Mouse (Mus musculus) lung, embryonic 15.5 days (tissue): ENCODE results near the gene Ttc39a. TPM values are rescaled to one million over a fixed set of nuclear protein-coding genes. Genes with fewer than 3 reads are reported as not detected.

ENCODE experiments used
- ATAC-seq: fragments of 200-750 bp; cut with Nextera tagmentation; 2 replicates; pipeline ENCODE4 v1.8.0; 2017; ENCODE audit warnings: moderate number of reproducible peaks, borderline replicate concordance; ENCODE audit not compliant: low FRiP score, low TSS enrichment; ENCODE audit errors: extremely low read depth
- H3K27ac ChIP-seq: fragments of 300-500 bp; sonication (generic); 2 replicates; pipeline ENCODE4 v1.5.1; 2015; ENCODE audit warnings: moderate library complexity, mild to moderate bottlenecking, inconsistent platforms
- H3K27me3 ChIP-seq: fragments of 300-500 bp; sonication (generic); 2 replicates; pipeline ENCODE4 v1.6.1; 2015; ENCODE audit warnings: inconsistent platforms
- H3K36me3 ChIP-seq: fragments of 300-500 bp; sonication (generic); 2 replicates; pipeline ENCODE4 v1.6.1; 2015; ENCODE audit warnings: inconsistent platforms
- H3K4me1 ChIP-seq: fragments of 300-500 bp; sonication (generic); 2 replicates; pipeline ENCODE4 v1.6.1; 2015; ENCODE audit warnings: inconsistent platforms
- H3K4me2 ChIP-seq: fragments of 300-500 bp; sonication (generic); 2 replicates; pipeline ENCODE4 v1.6.1; 2015; ENCODE audit warnings: inconsistent platforms, mild to moderate bottlenecking, moderate library complexity
- H3K4me3 ChIP-seq: fragments of 300-500 bp; sonication (generic); 2 replicates; pipeline ENCODE4 v1.5.1; 2015; ENCODE audit warnings: mild to moderate bottlenecking, inconsistent platforms
- H3K9ac ChIP-seq: fragments of 300-500 bp; sonication (generic); 2 replicates; pipeline ENCODE4 v1.6.1; 2015; ENCODE audit warnings: inconsistent platforms
- H3K9me3 ChIP-seq: fragments of 300-500 bp; sonication (generic); 2 replicates; pipeline ENCODE4 v1.6.1; 2016; ENCODE audit warnings: inconsistent platforms
- WGBS: fragments of 180-500 bp; shearing (Covaris S2); methylation state at CpG from one replicate; pipeline ENCODE4 v1.1.7; 2015; 5-methylcytosine and 5-hydroxymethylcytosine counted together
- polyA plus RNA-seq: library from polyadenylated mRNA; unstranded; fragments of >200 nt; fragmentation: Nextera tagmentation; extraction: Ambion mirVana; gene quantifications from 2 replicates; pipeline ENCODE4 v1.2.1, GENCODE M21; 2015

Gene Ttc39a
- polyA plus RNA-seq, 1 experiment from 2014 or later = 6.5 TPM

DNA sequence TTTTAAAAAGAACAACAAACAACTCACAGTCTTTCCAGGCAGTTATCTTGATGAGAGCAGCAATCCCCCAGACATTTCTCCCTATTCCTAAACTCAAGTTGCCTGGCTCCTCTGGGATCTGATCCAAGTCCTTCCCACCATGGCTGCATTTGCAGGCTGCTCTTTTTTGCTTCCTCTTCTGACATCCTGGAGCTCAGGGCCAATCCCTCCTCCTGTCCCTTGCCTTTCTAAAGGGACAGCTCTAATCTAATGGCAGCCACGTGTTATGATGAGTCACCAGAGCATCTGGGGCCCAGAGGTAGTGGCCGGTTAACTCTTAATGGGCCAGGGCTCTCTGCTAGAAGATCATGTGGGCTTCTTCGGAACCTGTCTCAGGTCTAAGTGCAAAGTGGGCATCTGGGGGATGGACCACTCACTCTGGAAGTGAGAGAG lies 353 bp upstream of the Ttc39a start:
- H3K9ac ChIP-seq = peak overlapping the region; percentile 53; the same call in 1 of the 2 replicates

DNA sequence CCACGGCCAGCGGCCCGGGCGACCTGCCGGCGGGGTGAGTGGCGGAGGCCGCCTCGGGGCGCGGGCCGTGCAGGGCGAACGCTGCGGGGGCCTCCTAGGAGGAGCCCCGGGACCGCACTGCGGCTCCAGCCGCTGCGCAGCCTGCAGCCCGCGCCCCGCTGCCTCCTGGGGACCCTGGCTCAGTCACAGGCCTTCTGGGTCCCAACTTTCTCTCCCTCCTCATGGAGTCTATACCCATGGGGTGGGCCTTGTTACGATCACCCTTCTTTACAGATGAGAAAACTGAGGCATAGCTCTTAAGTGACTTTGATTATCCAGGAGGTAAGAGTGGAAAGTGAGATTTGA lies 725 bp downstream of the Ttc39a start:
- WGBS = 2% methylated on average over 22 of the region's 24 CpGs

More for the DNA sequence above, 353 bp upstream of the Ttc39a start:
- WGBS = 2% methylated on average over 3 of the region's 3 CpGs
- H3K27me3 ChIP-seq = no peaks in the 10 kb centered on the region
- H3K4me2 ChIP-seq = peak overlapping the region; percentile 99
- peaks cover 25% of the 10 kb centered on the region for H3K4me1 ChIP-seq
- no peaks in the 10 kb centered on the region for H3K9me3 ChIP-seq
- no peaks in the 10 kb centered on the region for H3K36me3 ChIP-seq
- ATAC-seq = peak; percentile 82
- peak overlapping the region; percentile 57 for H3K27ac ChIP-seq
- peak overlapping the region; percentile 65 for H3K4me3 ChIP-seq

DNA sequence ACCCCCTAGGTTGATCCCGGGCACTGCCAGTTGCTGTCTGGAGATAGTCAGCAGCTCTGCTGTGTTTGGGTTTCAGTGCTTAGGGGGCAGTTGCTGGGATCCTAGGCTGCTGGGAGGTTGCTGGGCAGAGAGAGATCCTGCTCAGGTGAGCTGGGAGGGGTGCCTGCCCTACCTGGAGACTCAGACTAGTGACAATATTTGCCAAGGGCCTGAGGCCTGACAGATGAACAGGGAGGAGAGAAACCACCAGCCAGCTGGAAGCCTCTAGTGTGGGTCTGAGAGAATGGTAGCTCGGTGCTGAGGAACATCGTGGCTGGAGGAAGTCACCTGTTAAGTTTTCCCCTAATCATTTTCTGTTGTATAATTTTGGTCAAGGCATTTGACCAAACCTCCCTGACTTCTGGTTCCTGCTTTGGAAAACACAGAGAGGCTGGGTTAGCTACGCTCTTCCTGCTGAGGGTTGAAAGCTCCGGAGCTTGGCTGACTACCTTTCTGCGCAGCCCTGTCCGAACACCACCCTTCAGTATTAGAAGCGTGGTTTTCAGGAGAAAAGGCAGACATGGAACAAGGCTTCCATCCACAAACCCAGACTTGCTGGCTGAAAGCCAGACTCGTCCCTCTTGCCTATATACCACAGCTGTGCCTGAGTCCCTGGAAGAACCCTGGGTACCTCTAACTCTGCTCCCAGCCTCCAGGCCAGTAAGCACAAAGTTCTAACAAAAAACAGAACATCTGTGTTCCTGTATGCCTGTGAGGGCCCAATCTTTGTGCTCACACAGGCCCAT lies 1.5 kb downstream of the Ttc39a start:
- H3K36me3 ChIP-seq = no peaks in the 10 kb centered on the region
- no peak for ATAC-seq
- 57% methylated on average over 9 of the region's 9 CpGs for WGBS
- H3K27me3 ChIP-seq = no peaks in the 10 kb centered on the region
- peak overlapping the region; percentile 99 for H3K4me2 ChIP-seq
- H3K9ac ChIP-seq = 0 out of 2 replicates have a peak overlapping the region, but pooled peaks have one; percentile 53
- peak overlapping the region; percentile 26; the same call in 1 of the 2 replicates for H3K27ac ChIP-seq
- peak overlapping the region; percentile 65 for H3K4me3 ChIP-seq
- no peaks in the 10 kb centered on the region for H3K9me3 ChIP-seq
- H3K4me1 ChIP-seq = peaks cover 25% of the 10 kb centered on the region

More for the DNA sequence above, 725 bp downstream of the Ttc39a start:
- H3K4me2 ChIP-seq = peak overlapping the region; percentile 99
- ATAC-seq = no peak; the same call in 1 of the 2 replicates
- peaks cover 25% of the 10 kb centered on the region for H3K4me1 ChIP-seq
- peak overlapping the region; percentile 57 for H3K27ac ChIP-seq
- H3K27me3 ChIP-seq = no peaks in the 10 kb centered on the region
- peak overlapping the region; percentile 53 for H3K9ac ChIP-seq
- H3K36me3 ChIP-seq = no peaks in the 10 kb centered on the region
- no peaks in the 10 kb centered on the region for H3K9me3 ChIP-seq
- peak overlapping the region; percentile 65 for H3K4me3 ChIP-seq

DNA sequence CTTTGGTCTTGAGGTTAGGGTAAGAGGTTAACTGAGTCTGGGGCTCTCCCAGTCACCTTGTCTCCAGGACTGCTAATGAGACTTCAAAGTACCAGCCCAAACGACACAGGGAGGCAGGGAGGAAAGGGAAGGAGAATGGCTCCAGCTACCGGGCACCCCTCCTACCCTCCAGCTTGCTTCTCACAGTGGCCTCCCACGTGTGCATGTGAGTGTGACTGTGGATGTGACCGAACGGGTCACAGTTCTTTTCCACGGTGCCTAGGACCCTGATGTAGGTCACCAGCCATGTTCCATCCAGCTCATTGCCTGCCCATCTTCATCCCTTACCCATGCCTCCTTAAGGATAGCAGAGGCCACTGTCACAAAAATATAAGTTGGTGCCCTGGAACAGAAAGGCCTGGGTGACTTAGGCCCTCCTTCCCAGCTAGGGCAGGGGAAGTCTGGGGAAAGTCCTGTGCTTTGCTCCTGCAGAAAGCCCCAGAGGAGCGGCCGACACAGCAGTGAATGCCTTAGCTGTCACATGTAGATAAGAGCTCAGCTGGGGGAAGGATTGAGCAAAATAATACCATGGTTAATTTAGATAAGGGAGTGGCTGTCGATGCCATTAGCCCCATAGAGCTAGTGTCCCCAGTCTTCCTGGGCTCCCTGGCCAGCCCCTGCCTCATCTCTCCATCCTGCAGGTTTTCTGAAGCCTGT lies 4.4 kb downstream of the Ttc39a start:
- no peaks in the 10 kb centered on the region for H3K27me3 ChIP-seq
- H3K4me2 ChIP-seq = no peak overlapping the region
- H3K9me3 ChIP-seq = no peaks in the 10 kb centered on the region
- H3K4me3 ChIP-seq = no peak overlapping the region
- 54% methylated on average over 9 of the region's 9 CpGs for WGBS
- peaks cover 20% of the 10 kb centered on the region for H3K4me1 ChIP-seq
- no peak for ATAC-seq
- H3K27ac ChIP-seq = no peak overlapping the region
- H3K9ac ChIP-seq = no peak overlapping the region
- no peaks in the 10 kb centered on the region for H3K36me3 ChIP-seq

DNA sequence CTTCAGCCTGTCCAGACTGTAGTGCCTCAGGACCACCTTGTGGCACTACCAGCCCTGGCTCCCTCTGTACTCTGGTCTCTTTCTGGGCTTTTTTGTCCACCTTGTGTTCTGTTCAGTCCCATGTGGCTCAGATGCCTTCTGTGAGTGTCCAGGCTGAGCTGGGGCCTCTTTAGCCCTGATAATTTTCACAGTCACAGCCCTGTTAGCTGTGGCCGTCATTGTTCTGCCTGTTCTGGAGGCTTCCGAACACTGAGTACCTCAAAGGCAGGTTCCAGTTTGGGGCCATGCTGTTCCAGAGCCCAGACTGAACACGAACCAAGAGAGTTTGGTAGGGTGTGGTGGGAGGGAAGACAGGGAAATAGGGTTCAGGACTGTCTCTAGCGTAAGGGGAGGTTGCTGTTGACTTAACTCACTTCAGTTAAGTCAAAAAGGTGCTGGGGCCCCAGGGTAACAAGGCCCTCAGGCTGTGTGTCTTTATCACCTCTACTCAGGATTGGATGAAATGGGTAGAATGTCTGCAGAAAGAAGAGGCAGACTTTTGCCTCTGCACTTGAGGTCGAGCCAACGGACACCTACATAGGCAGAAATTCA lies 5.0 kb downstream of the Ttc39a start:
- no peaks in the 10 kb centered on the region for H3K36me3 ChIP-seq
- no peaks in the 10 kb centered on the region for H3K27me3 ChIP-seq
- no peak overlapping the region for H3K9ac ChIP-seq
- H3K27ac ChIP-seq = no peak overlapping the region
- no peak overlapping the region for H3K4me2 ChIP-seq
- 76% methylated on average over 6 of the region's 6 CpGs for WGBS
- no peak for ATAC-seq
- no peaks in the 10 kb centered on the region for H3K9me3 ChIP-seq
- peaks cover 13% of the 10 kb centered on the region for H3K4me1 ChIP-seq
- no peak overlapping the region for H3K4me3 ChIP-seq

DNA sequence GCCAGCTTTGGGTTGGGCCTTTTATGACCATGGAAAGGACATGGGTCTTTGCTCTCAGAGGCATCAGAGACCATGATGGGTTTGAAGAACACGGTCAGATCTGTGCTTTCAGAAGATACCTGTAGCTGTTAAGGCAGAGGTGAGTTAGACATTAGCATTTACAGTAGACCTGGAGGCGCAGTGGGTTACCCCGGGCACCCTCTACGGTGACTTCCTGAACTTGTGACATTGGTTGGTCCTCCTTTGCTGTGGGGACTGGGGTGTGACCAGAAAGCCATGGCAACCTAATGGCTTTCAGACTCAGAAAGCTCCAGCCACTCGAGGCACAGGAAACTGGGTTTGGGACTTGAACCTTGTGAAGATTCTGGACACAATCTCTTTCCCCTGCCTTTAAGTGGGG lies 5.8 kb downstream of the Ttc39a start:
- H3K27ac ChIP-seq = no peak overlapping the region
- H3K4me1 ChIP-seq = peaks cover 9% of the 10 kb centered on the region
- H3K9me3 ChIP-seq = no peaks in the 10 kb centered on the region
- H3K36me3 ChIP-seq = no peaks in the 10 kb centered on the region
- H3K27me3 ChIP-seq = no peaks in the 10 kb centered on the region
- ATAC-seq = no peak
- no peak overlapping the region for H3K4me3 ChIP-seq
- no peak overlapping the region for H3K4me2 ChIP-seq
- WGBS = 90% methylated on average over 5 of the region's 5 CpGs
- H3K9ac ChIP-seq = no peak overlapping the region

DNA sequence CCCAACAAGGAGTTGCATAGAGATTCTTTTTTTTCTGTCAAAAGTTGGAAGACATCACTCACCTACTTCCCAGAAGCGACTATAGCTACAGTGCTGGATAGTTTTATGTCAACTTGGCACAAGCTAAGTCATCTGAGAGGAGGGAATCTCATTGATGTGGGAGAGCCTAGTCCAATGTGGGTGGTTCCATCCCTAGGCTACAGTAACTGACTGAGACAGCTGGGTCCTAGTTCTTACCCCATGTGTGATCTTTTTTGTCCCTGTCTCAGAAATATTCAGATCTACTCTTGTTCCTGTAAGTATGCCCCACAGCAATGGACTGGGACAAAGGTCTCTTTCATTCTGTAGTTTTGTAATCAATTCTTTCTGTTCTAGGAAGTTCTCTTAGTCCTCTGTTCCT lies 11.6 kb downstream of the Ttc39a start:
- no peaks in the 10 kb centered on the region for H3K27me3 ChIP-seq
- H3K36me3 ChIP-seq = no peaks in the 10 kb centered on the region
- no peaks in the 10 kb centered on the region for H3K4me1 ChIP-seq
- no peak overlapping the region for H3K4me3 ChIP-seq
- WGBS = 64% methylated on average over 1 of the region's 1 CpGs
- H3K4me2 ChIP-seq = no peak overlapping the region
- ATAC-seq = no peak
- H3K9ac ChIP-seq = no peak overlapping the region
- H3K9me3 ChIP-seq = no peaks in the 10 kb centered on the region
- no peak overlapping the region for H3K27ac ChIP-seq

DNA sequence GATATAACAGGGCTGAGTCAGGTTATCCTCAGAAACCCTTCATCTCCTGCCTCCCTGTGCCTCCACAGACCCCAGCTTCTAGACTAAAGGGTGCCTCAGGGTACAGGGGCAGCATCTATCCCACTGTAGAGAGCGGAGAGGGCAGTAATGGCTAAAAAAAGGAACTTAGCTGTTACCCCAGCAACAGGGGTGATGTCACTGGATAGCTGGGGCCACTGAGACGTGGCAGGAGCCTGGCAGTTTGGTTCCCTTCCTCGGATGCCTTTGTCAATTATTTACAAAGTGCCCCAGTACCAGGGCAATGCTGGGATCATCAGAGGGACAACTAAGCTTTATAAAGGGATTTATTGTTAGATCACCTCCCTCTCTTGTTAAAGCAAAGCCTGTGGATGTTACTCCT lies 12.6 kb downstream of the Ttc39a start:
- Histone ChIP-seq H3K9me3 (no peaks in the 10 kb centered on the region), H3K4me3 (no peak overlapping the region), H3K27me3 (no peaks in the 10 kb centered on the region), H3K27ac (no peak overlapping the region), H3K9ac (no peak overlapping the region), H3K4me2 (no peak overlapping the region), H3K4me1 (no peaks in the 10 kb centered on the region), H3K36me3 (no peaks in the 10 kb centered on the region)
- WGBS = 26% methylated on average over 3 of the region's 3 CpGs
- no peak for ATAC-seq

DNA sequence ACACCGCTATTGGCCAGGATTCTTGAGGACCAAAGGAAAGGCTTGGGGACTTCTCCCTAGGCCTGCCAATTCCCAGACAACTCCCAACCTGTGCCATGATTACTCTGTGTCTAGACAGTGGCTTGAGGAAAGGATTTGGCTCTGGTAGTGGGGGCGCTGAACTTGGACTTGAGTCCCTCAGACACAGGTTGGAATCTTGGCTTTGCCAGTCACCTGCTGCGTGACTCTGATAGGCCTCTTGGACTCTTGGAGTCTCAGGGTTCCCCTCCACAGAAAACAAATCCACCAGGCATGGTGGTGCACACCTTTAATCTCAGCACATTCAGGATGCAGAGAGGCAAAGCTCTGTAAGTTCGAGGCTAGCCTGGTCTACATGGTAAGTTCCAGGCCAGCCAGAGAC lies 13.1 kb downstream of the Ttc39a start:
- no peak overlapping the region for H3K9ac ChIP-seq
- no peaks in the 10 kb centered on the region for H3K27me3 ChIP-seq
- no peak overlapping the region for H3K27ac ChIP-seq
- H3K4me3 ChIP-seq = no peak overlapping the region
- H3K9me3 ChIP-seq = no peaks in the 10 kb centered on the region
- no peak overlapping the region for H3K4me2 ChIP-seq
- H3K36me3 ChIP-seq = no peaks in the 10 kb centered on the region
- H3K4me1 ChIP-seq = no peaks in the 10 kb centered on the region
- ATAC-seq = no peak
- WGBS = 86% methylated on average over 4 of the region's 4 CpGs

DNA sequence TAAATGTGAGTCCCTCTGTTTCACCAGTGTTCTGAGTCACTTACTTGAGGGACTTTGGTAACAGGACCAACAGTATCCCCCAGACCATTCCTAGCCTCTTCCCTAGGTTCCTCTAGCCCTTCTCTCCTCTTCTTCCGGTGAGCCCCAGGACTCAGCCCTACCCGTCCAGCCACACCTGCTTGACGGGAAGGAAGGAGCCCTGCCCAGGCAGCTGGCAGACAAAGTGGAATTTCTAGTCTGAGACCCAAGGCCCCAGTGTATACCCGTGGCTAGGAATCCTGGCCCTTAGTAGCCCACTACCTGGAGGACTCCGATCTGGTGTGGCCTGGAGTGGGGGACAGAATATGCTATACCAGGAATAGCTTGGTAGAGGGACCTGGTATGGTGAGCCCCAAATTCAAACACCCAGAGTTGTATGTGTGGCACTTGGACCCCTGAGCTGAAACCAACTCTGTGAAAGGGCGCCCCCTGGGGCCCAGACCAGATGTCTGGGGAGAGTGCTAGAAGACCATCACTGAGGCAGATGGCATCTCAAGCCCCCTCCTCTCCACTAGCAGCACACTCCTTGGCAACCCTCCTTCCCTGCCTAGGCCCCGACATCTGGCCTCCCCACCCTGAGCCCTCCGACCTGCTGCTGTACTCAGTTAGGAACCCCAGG lies 13.8 kb downstream of the Ttc39a start:
- no peaks in the 10 kb centered on the region for H3K36me3 ChIP-seq
- H3K9ac ChIP-seq = no peak overlapping the region
- no peaks in the 10 kb centered on the region for H3K9me3 ChIP-seq
- ATAC-seq = peak; percentile 25; the same call in 1 of the 2 replicates
- no peaks in the 10 kb centered on the region for H3K27me3 ChIP-seq
- H3K4me1 ChIP-seq = no peaks in the 10 kb centered on the region
- no peak overlapping the region for H3K4me3 ChIP-seq
- H3K4me2 ChIP-seq = no peak overlapping the region
- 60% methylated on average over 8 of the region's 8 CpGs for WGBS
- H3K27ac ChIP-seq = no peak overlapping the region

DNA sequence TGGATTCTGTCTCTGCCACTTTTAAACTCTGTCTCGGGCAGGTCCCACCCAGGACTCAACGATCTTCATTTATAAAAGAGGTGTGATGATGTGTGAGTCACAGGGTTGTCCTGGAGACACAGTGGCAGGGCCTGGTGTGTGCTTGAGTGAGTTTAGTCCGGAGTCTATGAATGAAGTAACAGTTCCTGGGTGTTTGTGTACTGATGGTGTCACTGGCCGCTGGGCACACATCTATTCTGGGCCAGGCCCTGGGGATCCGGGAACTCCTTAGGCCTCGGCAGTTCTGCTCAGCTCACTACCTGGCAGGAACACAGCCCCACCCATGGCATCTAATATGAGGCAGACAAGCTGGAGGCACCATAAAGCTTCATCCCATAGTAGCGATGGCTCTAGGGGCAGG lies 15.2 kb downstream of the Ttc39a start:
- H3K27me3 ChIP-seq = no peaks in the 10 kb centered on the region
- WGBS = 64% methylated on average over 7 of the region's 7 CpGs
- no peaks in the 10 kb centered on the region for H3K9me3 ChIP-seq
- no peak overlapping the region for H3K9ac ChIP-seq
- no peak overlapping the region for H3K4me3 ChIP-seq
- H3K36me3 ChIP-seq = no peaks in the 10 kb centered on the region
- H3K4me1 ChIP-seq = no peaks in the 10 kb centered on the region
- ATAC-seq = no peak
- no peak overlapping the region for H3K4me2 ChIP-seq
- H3K27ac ChIP-seq = no peak overlapping the region
